Mouse (Mus musculus) testis, adult 2 months (tissue): Measurements from ENCODE around the gene Eif4enif1.

Source experiments
- CTCF ChIP-seq: fragments of 200-500 bp; IDR thresholded peaks from 2 replicates; pipeline ENCODE4 v1.5.1; 2012; ENCODE audit warnings: low read depth, mild to moderate bottlenecking, inconsistent platforms, low read length, moderate library complexity; ENCODE audit not compliant: control insufficient read depth, insufficient read depth, insufficient replicate concordance
- POLR2A ChIP-seq: fragments of 200-500 bp; IDR thresholded peaks from 2 replicates; pipeline ENCODE4 v1.6.1; 2012; ENCODE audit warnings: low read depth, mild to moderate bottlenecking, inconsistent platforms, low read length, moderate library complexity; ENCODE audit not compliant: control insufficient read depth

- no peak for TF ChIP-seq POLR2A
- TF ChIP-seq CTCF: no peak
Measured at GRCm38 (mm10) chr11:3243771-3244170, 41.6 kb downstream of the Eif4enif1 start.
